ENCODE assay signal across 8 mouse cellular contexts in genomic region chr1:75458025-75458788, GRCm38 (mm10). TPM values are rescaled to one million over a fixed set of nuclear protein-coding genes. Genes with fewer than 3 reads are reported as not detected.
DNase-seq lines count a peak whose midpoint lies in the region; ATAC-seq and TF ChIP-seq lines count a peak whose summit lies in the region.

No protein-coding gene starts in this region.

- peak overlapping the region; percentile 61 for H3K4me2 ChIP-seq in forebrain, embryonic 13.5 days
- peak overlapping the region; percentile 75 for H3K4me2 ChIP-seq in intestine, embryonic 15.5 days (replicated peaks)
- H3K4me2 ChIP-seq in liver, postnatal 0 days (ENCODE audit: low read depth, low read length), result peak overlapping the region; percentile 59

- TF ChIP-seq CTCF in bone marrow macrophage, adult 2 months (IDR thresholded peaks at IDR 0.05; ENCODE audit: low read depth, low read length), result no peak
- no peak for TF ChIP-seq CTCF in liver, postnatal 0 days (IDR thresholded peaks at IDR 0.05; ENCODE audit: low read depth)

- no peaks in the 10 kb centered on the region for H3K36me3 ChIP-seq in forebrain, embryonic 13.5 days (ENCODE audit: poor library complexity, severe bottlenecking)
- no peaks in the 10 kb centered on the region for H3K36me3 ChIP-seq in intestine, embryonic 15.5 days
- H3K36me3 ChIP-seq in liver, postnatal 0 days (replicated peaks; ENCODE audit: insufficient read depth, low read length), result no peaks in the 10 kb centered on the region
- H3K36me3 ChIP-seq in splenic B cell, adult 2 months (ENCODE audit: control insufficient read depth, insufficient read depth, low read length, poor library complexity, severe bottlenecking), result no peaks in the 10 kb centered on the region

- peak; percentile 68 to 77 for DNase-seq in left cerebral cortex, postnatal 36 days (ENCODE audit: low spot score in 2 of 2)
- no peak for DNase-seq in left cerebral cortex, adult 11 months (ENCODE audit: low spot score)
- DNase-seq in liver, postnatal 0 days, result no peak
- DNase-seq in splenic B cell, adult 2 months (ENCODE audit: low read depth, low spot score), result peak; percentile 18
- DNase-seq in thymus, postnatal 36 days, result no peak

- no peak for TF ChIP-seq EP300 in liver, postnatal 0 days (IDR thresholded peaks at IDR 0.05; ENCODE audit: low read depth)

- H3K4me1 ChIP-seq in bone marrow macrophage, adult 2 months (ENCODE audit: control insufficient read depth, insufficient read depth, low read length), result no peaks in the 10 kb centered on the region
- peaks cover 49% of the 10 kb centered on the region for H3K4me1 ChIP-seq in forebrain, embryonic 13.5 days
- H3K4me1 ChIP-seq in intestine, embryonic 15.5 days (replicated peaks), result peaks cover 20% of the 10 kb centered on the region
- peaks cover 9% of the 10 kb centered on the region for H3K4me1 ChIP-seq in liver, postnatal 0 days (ENCODE audit: insufficient read depth)

- peaks cover 51% of the 10 kb centered on the region for H3K27me3 ChIP-seq in forebrain, embryonic 13.5 days
- peaks cover 29% of the 10 kb centered on the region for H3K27me3 ChIP-seq in intestine, embryonic 15.5 days (replicated peaks)
- H3K27me3 ChIP-seq in liver, postnatal 0 days (ENCODE audit: insufficient read depth, low read length), result peaks cover 59% of the 10 kb centered on the region
- H3K27me3 ChIP-seq in splenic B cell, adult 2 months (ENCODE audit: control insufficient read depth, insufficient read depth, low read length, poor library complexity, severe bottlenecking), result peaks cover 3% of the 10 kb centered on the region

- intact Hi-C loops in left cerebral cortex, postnatal 36 days (cut with DNase I), result loop anchor here (2.0 kb wide), 1 partner anchor 13 kb away; no protein-coding TSS in a partner anchor

- TF ChIP-seq POLR2A in bone marrow macrophage, adult 2 months (IDR thresholded peaks at IDR 0.05; ENCODE audit: borderline replicate concordance, low read depth, low read length), result no peak

- WGBS in forebrain, embryonic 13.5 days, result 2% methylated on average over 42 of the region's 42 CpGs
- whole genome bisulfite sequencing in intestine, embryonic 15.5 days, result 4% methylated on average over 42 of the region's 42 CpGs
- 3% methylated on average over 42 of the region's 42 CpGs for WGBS in liver, postnatal 0 days (ENCODE audit: insufficient replicate concordance)

- 0 out of 2 replicates have a peak overlapping the region, but pooled peaks have one; percentile 10 for H3K4me3 ChIP-seq in bone marrow macrophage, adult 2 months (ENCODE audit: insufficient read depth, low read length)
- peak overlapping the region; percentile 26; the same call in 1 of the 2 replicates for H3K4me3 ChIP-seq in forebrain, embryonic 13.5 days
- H3K4me3 ChIP-seq in intestine, embryonic 15.5 days (replicated peaks), result peak overlapping the region; percentile 32
- peak overlapping the region; percentile 22 for H3K4me3 ChIP-seq in liver, postnatal 0 days (ENCODE audit: low read depth, low read length)

- H3K27ac ChIP-seq in bone marrow macrophage, adult 2 months (ENCODE audit: insufficient read depth, low read depth, low read length), result no peak overlapping the region
- H3K27ac ChIP-seq in forebrain, embryonic 13.5 days, result peak overlapping the region; percentile 35; the same call in 1 of the 2 replicates
- H3K27ac ChIP-seq in intestine, embryonic 15.5 days, result peak overlapping the region; percentile 81
- H3K27ac ChIP-seq in liver, postnatal 0 days (ENCODE audit: low read depth), result no peak overlapping the region

- H3K9me3 ChIP-seq in forebrain, embryonic 13.5 days (replicated peaks), result no peaks in the 10 kb centered on the region
- H3K9me3 ChIP-seq in intestine, embryonic 15.5 days, result no peaks in the 10 kb centered on the region
- H3K9me3 ChIP-seq in liver, postnatal 0 days (ENCODE audit: low read length), result no peaks in the 10 kb centered on the region

- H3K9ac ChIP-seq in forebrain, embryonic 13.5 days, result peak overlapping the region; percentile 53
- H3K9ac ChIP-seq in intestine, embryonic 15.5 days, result peak overlapping the region; percentile 44
- no peak overlapping the region; the same call in 1 of the 2 replicates for H3K9ac ChIP-seq in liver, postnatal 0 days (replicated peaks)

- ATAC-seq in forebrain, embryonic 13.5 days, result peak; percentile 50
- peak; percentile 82 for ATAC-seq in intestine, embryonic 15.5 days
- peak; percentile 37 for ATAC-seq in liver, postnatal 0 days

RNA-seq across cellular contexts. Expression of gene Asic4, which starts 8.0 kb away (rescaled TPM):
- total RNA-seq in left cerebral cortex, postnatal 36 days (2021), result 10 to 100 TPM; 13.2 to 15.7 TPM
- not detected in 2 replicates for polyA plus RNA-seq in bone marrow macrophage, adult 2 months (2012; ENCODE audit: insufficient read depth, insufficient read length, missing spikeins)
- polyA plus RNA-seq in forebrain, embryonic 13.5 days (2015; fragmentation: Nextera tagmentation; extraction: Ambion mirVana), result 4.0 and 5.4 TPM in 2 replicates
- polyA plus RNA-seq in intestine, embryonic 15.5 days (2015; fragmentation: Nextera tagmentation; extraction: Ambion mirVana), result 2.6 and 2.7 TPM in 2 replicates
- not detected in 2 replicates for polyA plus RNA-seq in liver, postnatal 0 days (2015; fragmentation: Nextera tagmentation; extraction: Ambion mirVana)

RNA-seq across cellular contexts. Expression of gene Chpf, which starts 20.9 kb away (rescaled TPM):
- total RNA-seq in left cerebral cortex, postnatal 36 days (2021), result 10 to 100 TPM; 75.3 to 86.3 TPM
- 0.95 and 1.3 TPM in 2 replicates for polyA plus RNA-seq in bone marrow macrophage, adult 2 months (2012; ENCODE audit: insufficient read depth, insufficient read length, missing spikeins)
- 16.9 and 18.6 TPM in 2 replicates for polyA plus RNA-seq in forebrain, embryonic 13.5 days (2015; fragmentation: Nextera tagmentation; extraction: Ambion mirVana)
- polyA plus RNA-seq in intestine, embryonic 15.5 days (2015; fragmentation: Nextera tagmentation; extraction: Ambion mirVana), result 35.9 and 36.9 TPM in 2 replicates
- 3.1 and 3.3 TPM in 2 replicates for polyA plus RNA-seq in liver, postnatal 0 days (2015; fragmentation: Nextera tagmentation; extraction: Ambion mirVana)

RNA-seq across cellular contexts. Expression of gene Tmem198, which starts 21.1 kb away (rescaled TPM):
- 100 to 1,000 TPM in 1 of 2 experiments, 10 to 100 TPM in 1; 94.2 to 105 TPM for total RNA-seq in left cerebral cortex, postnatal 36 days (2021)
- polyA plus RNA-seq in bone marrow macrophage, adult 2 months (2012; ENCODE audit: insufficient read depth, insufficient read length, missing spikeins), result not detected in 2 replicates
- polyA plus RNA-seq in forebrain, embryonic 13.5 days (2015; fragmentation: Nextera tagmentation; extraction: Ambion mirVana), result 34.0 and 35.5 TPM in 2 replicates
- polyA plus RNA-seq in intestine, embryonic 15.5 days (2015; fragmentation: Nextera tagmentation; extraction: Ambion mirVana), result 2.2 and 2.4 TPM in 2 replicates
- 0.08 TPM in 1 of 2 replicates, not detected in the other for polyA plus RNA-seq in liver, postnatal 0 days (2015; fragmentation: Nextera tagmentation; extraction: Ambion mirVana)

RNA-seq across cellular contexts. Expression of gene Gmppa, which starts 22.5 kb away (rescaled TPM):
- 10 to 100 TPM; 50.0 to 59.0 TPM for total RNA-seq in left cerebral cortex, postnatal 36 days (2021)
- polyA plus RNA-seq in bone marrow macrophage, adult 2 months (2012; ENCODE audit: insufficient read depth, insufficient read length, missing spikeins), result 79.2 and 89.6 TPM in 2 replicates
- polyA plus RNA-seq in forebrain, embryonic 13.5 days (2015; fragmentation: Nextera tagmentation; extraction: Ambion mirVana), result 53.7 and 62.7 TPM in 2 replicates
- polyA plus RNA-seq in intestine, embryonic 15.5 days (2015; fragmentation: Nextera tagmentation; extraction: Ambion mirVana), result 98.9 and 103 TPM in 2 replicates
- polyA plus RNA-seq in liver, postnatal 0 days (2015; fragmentation: Nextera tagmentation; extraction: Ambion mirVana), result 21.0 and 22.0 TPM in 2 replicates

RNA-seq across cellular contexts. Expression of gene Obsl1, which starts 48.0 kb away (rescaled TPM):
- 10 to 100 TPM; 25.4 to 33.2 TPM for total RNA-seq in left cerebral cortex, postnatal 36 days (2021)
- 0.33 TPM in 1 of 2 replicates, not detected in the other for polyA plus RNA-seq in bone marrow macrophage, adult 2 months (2012; ENCODE audit: insufficient read depth, insufficient read length, missing spikeins)
- polyA plus RNA-seq in forebrain, embryonic 13.5 days (2015; fragmentation: Nextera tagmentation; extraction: Ambion mirVana), result 15.5 and 17.2 TPM in 2 replicates
- 70.3 and 70.5 TPM in 2 replicates for polyA plus RNA-seq in intestine, embryonic 15.5 days (2015; fragmentation: Nextera tagmentation; extraction: Ambion mirVana)
- 3.4 and 4.5 TPM in 2 replicates for polyA plus RNA-seq in liver, postnatal 0 days (2015; fragmentation: Nextera tagmentation; extraction: Ambion mirVana)

Comparison
In these comparisons a context has a peak if more than half of its experiments do, and no peak if none do; other contexts are left out.
1. DNase-seq: peak in left cerebral cortex, postnatal 36 days (2 of 2) and splenic B cell, adult 2 months (single experiment); none in left cerebral cortex, adult 11 months (single experiment), liver, postnatal 0 days (single experiment) and thymus, postnatal 36 days (0 of 2).
2. H3K27ac ChIP-seq: peak in forebrain, embryonic 13.5 days (single experiment) and intestine, embryonic 15.5 days (single experiment); none in bone marrow macrophage, adult 2 months (single experiment) and liver, postnatal 0 days (single experiment).
3. RNA of gene Tmem198, which starts 21.1 kb away (polyA plus RNA-seq): 34.0 to 35.5 TPM in forebrain, embryonic 13.5 days; 2.2 to 2.4 TPM in intestine, embryonic 15.5 days, 0.08 TPM in liver, postnatal 0 days and not detected in bone marrow macrophage, adult 2 months; every median in the first group is over 10 times any median in the second.
4. Peak in every context shown above with its lines, with median percentiles within 50 percentile points of each other: H3K4me3 ChIP-seq, ATAC-seq and H3K4me2 ChIP-seq.